Mouse (Mus musculus) MEL-GATA-1-ER (cell line): Measurements from ENCODE around the gene Tead1.

ENCODE experiments used
- DNase-seq: peaks from one replicate; pipeline ENCODE4 v3.0.0-alpha.2; 2012; ENCODE audit warnings: low read depth; ENCODE audit errors: extremely low read depth

The Tead1 gene

DNA sequence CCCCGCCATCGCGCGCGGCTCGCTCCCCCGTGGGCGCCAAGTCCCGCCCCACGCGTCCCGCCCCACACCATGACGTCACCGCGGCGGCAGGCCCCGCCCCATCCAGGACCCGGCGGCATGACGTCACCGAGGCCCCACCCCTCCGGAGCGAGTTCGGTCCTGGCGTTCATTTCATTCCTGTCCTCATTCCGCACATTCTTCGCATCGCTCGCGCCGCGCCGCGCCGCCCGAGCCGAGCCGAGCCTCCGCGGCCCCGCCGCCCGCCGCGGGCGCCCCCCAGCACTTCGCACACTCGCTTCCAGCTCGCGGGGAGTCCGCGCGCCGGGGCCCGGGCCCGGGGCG is at the start of gene Tead1:
Tead1 (plus strand) TSS at position 148 of the 342 bp plus-strand sequence.
- DNase-seq, result no peak

DNA sequence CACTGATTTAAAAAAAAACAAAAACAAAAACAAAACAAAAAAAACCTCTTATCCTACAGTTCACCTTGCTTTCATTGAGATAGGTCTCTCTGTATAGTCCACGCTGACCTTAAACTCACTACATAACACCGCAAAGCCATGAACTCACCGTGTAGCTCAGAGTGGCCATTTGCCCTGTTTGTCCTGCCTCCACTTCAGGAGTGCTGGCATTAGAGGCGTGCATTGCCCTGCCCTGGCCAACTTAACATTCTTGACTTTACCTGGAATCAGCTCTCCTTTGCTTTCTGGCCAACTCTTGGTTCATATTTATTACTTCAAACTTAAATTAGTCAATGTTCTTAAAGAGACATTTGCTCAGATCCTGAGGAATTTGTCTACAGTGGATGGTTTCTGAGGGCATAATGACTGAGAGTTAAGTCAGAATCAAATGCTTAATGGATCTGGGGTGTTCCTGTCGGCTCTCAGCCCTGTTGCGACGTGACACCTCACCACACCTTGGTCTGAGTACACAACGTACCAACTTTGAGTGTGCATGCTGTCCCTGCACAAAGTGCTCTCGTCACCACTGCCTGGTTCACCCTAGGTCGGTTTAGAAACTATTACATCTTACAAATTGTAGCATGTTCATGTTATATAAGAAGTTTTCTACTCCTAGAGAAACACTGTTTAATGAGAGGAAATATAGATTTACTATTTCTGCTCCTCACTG is 44.5 kb upstream of the Tead1 start:
- DNase-seq, result no peak

DNA sequence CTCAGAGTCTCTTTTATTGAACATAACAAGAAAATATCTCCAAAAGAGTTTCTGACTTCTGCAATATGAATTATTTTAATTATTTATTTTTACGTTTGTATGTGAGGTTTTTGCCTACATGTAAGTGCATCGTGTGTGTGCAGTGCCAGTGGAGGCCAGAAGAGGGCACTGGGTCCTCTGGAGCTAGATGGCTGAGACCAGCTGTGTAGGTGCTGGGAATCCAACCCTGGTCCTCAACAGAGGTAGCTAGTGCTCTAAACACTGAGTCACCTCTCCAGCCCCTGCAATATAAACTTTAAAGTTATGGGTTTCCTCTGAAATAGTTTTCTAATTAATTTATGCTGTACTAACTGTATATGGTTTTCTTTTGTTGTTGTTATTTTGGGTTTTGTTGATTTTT is 43.2 kb upstream of the Tead1 start:
- no peak for DNase-seq

DNA sequence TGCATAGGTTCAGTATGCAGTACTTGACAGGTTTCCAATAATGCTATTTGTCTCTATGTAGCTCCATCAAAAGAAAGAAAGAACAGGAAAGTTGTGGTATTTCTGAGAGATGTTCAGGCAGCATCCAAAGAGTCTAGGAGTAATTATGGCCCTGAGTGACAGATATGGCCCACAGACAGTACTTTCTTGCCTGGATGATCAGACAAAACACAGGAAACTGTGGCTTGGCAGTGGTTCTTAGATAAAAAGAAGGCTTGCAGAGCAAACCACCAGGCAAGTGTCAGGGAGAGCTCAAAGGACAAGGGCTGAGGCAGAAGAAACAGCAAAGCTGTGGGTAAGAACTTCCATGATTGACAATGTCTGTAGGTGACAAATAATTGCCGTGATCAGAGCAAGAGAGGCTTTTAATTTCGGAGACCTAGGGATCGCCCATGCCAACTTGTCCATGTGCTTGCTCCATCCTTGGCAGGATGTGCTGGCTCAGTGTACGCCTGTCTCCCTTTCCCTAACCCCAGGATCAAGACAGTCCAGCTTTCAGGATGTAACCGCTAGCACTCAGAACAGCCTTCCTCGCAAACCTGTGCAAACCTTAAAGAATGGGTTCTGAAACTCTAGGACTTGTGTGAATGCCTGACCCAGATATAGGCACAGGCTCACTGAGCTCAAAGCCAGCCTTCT is 35.1 kb upstream of the Tead1 start:
- no peak for DNase-seq

DNA sequence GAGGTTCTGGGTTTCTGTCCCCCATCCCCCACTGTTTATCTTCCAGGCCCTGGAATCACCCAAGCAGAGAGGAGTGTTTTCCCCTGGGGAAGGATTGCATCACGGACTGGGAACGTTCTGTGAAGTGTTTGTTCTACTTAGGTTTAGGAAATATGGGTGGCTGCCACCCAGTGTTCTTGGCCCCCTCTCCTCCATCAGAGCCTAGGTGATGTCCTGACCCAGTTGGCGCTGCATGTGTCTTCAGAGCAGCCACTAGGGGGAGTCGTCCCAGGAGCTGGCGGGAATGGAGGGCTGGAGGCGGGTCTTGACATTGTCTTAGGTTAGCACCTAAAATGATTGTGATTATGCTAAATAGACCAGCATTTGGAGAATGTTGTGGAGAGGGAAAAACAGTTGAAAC is 34.4 kb upstream of the Tead1 start:
- DNase-seq, result no peak

DNA sequence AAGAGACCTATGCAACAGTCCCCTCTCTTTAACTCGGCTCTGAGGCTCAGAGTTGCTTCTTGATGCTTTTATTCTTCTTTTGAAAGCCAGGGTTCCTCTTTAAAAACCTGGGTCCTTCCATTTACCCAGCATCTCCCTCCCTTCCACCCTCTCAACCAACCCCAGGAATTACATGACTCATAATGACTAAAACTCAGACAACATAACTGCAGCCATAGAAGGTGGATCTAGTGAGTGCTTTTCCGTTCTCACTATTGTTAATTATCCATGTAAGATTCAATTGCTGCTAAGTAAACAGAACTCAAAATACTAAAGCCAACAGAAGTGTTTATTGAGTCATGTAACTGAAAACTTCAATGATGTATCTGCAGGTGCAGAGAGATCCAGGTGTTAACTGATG is 33.4 kb upstream of the Tead1 start:
- DNase-seq, result no peak

DNA sequence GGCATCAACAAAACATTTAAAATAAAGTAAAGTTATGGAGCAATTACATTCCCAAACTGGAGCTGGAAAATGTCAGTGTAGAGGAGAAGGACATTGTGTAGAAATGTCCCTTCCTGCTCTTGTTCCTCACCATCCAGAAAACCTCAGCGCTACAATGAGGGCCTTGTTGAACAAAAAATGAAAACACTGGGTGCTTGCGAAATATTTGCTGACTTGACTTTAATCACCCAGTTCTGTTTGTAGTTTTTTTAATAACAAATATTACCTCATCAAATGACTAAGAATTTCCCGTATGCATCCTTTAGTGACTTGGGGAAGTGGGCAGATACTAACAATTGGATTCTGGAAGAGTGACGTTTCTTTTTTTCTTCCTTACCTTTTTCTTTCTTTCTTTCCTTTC is 31.7 kb upstream of the Tead1 start:
- DNase-seq, result no peak

DNA sequence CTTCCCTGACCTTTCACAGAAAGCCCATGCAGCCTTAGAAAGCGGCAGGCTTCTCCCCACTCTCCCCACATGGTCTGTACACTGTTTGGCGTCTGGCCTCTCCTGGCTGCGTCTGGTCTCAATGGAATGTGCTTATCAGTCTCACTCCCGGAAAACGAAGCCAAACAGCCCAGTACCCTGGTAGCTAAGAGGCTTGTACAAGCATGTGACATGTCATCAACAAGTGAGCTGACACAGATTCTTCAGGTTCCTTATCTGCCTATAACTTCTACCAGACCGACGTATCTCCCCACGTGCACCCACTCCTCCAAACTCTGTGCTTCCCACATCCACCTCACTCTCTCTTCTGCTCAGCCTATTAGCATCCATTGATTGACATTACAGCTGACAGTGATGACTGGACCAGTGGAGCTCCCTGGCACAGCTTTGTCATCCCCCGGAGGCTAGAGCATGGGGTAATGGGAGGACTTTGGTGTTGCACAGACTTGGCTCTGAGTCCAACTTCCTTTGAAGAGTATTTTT is 22.9 kb upstream of the Tead1 start:
- DNase-seq, result no peak

DNA sequence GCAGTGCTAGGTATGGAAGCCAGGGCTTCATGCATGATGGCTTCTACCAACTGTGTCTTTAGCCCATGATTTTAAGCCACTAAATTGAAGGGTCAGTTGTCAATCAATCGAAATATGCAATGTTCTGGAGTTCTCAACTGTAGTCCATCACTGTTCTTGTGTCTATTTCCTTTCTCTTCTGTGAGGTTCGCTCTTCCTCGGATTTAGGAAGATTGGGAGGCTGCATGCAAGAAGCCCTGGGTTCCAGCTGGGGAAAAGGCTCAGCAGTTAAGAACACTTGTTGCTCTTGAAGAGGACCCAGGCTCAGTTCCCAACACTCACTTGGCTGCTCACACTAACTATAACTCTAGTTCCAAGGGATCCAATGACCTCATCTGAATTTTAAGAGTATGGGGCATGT is 20.2 kb upstream of the Tead1 start:
- DNase-seq, result no peak

DNA sequence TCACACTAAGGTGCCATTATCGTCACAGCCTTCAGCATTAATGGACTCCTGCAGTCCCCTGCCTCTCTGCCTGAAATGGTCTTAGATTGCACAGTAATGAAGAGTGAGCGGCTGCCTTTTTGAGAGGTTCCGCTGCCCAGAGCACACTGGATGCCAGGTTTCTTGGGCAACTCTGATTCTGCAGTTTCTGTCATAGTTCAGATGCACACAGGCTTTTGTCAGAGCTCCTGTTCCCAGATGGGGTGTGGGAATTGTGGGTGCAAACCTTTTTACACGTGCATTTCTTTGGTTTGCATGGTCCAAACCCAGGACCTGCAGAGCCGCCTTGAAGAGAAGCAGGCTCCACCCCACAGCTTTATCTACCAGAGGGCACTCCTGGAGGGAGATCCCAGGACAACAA is 19.3 kb upstream of the Tead1 start:
- no peak for DNase-seq

DNA sequence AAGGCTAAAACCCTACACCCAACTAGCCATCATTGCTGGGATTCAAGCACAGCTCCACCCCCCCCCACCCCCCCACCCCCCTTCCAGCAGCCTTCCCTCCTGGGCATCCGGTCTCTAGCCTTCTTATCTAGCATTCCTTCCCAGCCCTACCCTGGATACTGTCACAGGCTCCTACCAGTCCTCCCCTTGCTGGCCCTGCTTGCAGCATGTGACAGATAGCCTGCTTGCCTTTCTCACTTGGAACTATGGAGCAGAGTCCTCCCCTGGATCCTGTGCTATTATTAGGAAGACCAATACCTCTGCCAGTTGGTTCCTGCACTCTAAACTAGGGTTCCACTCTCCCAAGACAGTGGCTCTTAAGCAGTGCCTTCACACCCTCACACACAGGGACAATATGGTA is 18.8 kb upstream of the Tead1 start:
- no peak for DNase-seq

DNA sequence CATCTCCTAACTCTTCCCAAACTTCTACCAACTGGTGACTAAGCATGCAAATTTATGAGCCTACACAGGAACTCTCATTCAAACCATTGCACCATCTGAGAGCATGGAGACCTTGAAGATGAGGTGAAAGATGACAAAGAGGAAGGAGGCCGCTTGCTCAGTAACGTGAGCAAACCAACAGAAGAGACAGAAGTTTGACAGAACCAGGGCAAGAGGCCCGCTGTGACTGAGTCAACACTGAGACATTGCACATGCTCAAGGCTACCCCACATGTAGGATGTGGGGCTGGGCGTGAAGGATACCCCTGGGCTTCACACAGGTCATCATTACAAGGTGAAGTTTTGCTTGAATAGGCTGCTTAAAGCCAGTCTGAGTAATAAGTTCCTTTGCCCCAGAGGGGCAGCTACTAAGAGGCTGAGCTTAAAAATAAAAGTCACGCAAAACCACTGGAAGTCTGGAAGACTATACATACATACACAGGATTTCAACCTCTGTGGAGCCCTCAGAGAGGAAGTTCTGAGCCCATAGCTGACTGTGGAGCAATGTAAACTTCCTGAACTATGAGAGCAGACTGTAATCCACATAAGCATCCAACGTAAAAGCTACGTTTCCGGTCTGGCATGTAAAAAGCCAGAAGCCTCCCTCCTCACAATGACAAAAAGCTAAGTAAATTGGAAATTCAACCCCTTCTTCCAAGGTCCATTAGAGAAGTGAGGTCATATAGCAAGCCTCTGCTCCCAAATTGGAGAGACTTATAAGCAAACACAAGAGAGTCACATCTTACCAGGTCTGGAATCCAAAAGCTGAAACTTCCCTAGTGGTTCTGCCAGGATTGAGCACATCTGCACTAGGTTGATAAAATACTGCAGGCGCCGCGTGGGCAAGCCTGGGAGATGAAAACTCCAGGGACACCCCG is 16.5 kb upstream of the Tead1 start:
- DNase-seq, result no peak

DNA sequence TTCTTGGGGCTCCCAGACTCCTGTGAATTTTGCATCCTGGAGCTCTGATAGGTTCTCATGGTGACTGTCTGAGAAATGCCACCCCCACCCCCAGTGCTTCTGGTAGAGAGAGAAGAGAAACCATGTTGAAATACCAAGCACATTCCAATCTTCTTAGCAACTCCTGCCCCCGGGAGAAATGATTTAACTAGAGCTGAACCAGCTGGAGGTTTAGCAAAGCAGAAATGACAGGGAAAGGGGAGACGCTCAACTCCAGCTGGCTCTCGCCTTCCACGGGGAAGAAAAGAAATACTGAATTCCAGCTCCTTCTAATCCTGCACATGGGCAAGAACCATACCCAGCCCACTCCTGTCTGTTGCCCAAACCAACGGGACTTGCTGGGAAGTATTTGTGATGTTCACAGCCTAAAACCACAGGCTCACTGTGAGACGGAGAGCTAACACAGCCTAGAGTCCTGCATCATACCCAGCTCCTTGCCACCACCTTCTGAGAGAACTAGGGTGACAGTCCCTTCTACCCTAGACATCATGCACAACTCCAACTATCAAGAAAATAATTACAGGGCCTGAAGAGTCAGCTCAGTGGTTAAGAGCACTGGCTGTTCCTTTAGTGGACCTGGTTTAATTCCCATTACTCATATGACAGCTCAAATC is 15.7 kb upstream of the Tead1 start:
- no peak for DNase-seq

DNA sequence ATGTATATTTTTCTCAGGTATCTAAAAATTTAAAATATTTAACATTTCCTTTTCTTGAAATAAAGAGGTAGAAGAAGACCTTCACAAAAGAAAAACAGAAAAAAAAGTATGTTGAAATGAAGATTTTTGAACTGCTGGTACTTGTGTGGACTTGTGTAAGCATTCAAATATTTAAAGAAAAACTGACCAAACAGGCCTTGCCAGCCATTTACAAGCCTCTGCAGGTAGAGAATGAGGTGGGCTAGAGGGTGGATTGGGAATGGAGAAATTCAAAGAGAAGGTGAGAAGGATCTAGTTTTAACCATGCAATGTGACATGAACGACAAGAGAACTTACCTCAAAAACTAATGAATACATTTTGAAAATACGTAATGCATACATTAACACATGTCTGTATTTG is 9.1 kb upstream of the Tead1 start:
- DNase-seq, result no peak

DNA sequence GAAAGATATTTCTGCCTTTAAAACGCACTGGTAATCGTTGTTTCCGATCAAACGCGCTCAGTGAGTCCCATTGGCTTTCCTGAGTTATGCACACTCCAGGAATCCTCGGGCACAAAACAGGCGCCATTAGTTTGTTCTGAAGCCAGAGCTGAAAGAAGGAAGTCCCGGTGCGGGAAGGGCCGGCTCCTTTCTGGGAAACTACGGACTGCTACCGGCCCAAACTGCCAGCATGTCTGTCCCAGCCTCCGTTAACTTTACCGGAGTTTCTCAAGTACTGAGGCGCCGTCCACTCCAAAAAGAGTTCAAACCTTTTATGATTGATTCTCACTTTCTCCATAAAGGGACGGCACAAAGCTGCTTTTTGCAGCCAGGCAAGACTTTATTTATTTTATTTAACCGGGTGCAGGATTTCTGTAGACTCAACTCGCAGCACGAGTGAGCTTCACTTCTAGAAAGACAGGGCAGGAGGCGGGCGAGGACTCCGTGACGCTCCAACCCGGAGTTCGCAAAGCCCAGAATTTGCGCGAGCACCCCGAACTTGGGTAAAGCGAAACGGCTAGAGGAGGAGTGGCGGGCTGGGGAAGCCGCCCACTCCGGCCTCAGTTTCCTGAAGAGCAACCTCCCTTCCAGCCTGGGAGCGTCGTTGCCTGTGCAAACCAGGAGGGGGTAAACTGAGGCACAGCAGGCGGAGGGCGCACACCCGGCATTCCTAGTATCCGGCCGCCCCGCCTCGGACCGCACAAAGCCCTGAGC is 524 bp upstream of the Tead1 start:
- DNase-seq, result no peak

DNA sequence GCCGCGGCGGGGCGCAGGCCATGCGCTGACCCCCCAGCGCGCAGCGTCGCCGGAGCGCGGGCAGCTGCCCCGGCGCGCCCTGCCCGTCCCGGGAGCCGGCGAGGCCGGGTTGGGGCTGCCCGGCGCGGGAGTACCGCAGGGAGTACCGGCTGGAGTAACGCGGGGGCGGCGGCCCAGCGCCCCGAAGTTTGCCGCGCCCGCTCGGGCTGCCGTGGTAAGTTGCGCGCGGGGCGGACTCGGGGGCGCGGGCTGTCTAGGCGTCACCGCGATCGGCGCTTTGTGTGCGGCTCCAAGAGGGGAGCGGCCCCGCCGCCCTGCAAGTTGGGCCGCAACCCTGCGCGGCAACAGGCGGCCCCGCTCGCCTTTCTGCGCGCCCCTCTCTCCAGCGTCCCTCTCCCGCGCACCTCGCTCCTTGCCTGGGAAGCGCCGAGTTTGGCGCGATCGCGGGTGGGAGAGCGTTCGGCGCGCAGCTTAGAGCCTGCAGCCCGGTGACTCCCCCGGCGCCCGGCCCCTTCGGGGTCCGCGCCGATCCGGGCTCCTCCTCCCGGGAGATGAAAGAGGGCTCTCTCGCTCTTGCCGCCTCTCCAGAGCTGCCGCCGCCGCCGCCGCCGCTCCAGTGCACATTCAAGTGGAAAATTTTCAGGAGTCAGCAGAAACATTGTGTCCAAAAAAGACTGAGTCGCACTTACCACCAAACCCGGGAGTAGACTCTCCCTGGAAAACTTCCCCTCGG is 561 bp downstream of the Tead1 start:
- DNase-seq, result no peak

DNA sequence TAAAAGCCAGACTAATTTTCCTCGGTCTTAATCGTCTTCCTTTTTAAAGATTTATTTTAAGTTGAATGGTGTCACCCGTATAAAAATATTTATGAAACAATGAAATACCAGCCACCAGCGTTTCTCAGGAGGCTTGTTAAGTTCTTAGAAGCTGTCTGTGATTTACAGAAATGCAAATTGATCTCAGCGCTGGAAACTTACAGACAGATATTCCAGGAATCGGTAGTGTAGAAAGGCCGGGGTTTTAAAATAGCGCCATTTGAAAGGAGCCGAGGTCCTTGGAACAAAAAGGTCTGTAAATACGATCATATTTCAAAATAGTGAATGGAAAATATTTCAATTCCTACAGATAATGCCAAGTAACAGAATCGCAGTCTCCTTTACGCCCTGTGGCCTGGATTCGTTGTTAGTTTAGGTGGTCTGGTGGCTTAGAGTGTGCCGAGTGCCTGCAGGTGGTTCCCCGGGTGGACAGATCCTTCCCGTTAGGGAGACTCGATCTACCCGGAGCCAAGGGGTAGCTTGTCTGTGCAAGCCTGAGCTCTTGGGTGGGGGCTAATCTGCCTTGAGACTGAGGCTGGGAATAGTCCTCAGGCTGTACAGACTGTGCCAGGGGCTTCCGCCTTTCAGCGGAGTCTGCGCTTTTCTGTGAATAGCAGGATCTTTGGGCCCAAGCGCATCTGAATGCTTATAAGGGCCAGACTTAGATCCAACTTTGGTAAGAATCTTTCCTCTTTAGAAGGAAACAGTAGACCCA is 1.6 kb downstream of the Tead1 start:
- no peak for DNase-seq

DNA sequence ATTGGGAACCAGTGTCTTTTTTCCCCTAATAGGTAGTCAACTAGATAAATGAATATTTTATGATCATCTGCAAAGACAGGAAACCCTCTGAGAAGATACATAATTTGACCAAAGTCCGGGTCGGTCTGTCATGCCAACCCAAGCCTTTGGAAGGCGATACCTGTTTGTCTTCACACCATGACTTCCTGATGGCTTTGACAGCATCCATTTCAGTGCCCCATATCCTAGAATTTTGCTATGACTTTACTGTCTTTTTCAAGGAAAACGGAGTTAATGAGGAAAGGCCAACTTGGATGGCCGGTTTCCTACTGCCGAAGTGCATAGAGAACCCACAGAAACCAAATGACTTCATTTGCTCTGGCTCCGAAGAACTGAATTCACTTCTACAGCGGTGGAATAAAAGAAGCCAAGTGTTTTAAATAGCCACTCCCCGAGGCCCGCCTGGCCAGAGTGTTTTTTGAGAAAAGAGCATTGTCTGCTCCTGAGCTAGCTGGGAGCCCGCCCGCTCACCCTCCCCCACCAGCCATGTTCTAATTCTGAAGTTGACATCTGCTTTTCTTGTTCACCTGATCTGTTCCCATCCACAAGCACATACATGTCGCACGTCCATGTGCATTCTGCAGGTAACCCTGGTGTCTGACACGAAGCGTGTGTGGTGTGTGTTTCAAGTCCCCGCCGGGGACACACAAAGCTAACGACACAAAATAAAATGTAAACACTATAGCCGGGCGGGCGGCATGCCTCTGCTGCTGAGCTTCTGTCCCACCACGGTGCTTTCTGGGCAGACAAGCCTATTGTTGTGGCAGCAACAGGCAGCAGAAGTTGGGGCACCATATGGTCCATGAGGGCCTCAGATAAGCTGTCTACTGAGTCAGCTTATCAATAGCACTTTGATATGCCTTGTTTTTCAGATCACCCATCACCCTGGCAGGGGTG is 5.8 kb downstream of the Tead1 start:
- no peak for DNase-seq
